Mouse (Mus musculus): Measurements from ENCODE around the gene Gpr142. TPM values are rescaled to one million over a fixed set of nuclear protein-coding genes. Genes with fewer than 3 reads are reported as not detected.

The Gpr142 gene
- polyA plus RNA-seq, 1 experiment from 2014 or later = 0.12 TPM

DNA sequence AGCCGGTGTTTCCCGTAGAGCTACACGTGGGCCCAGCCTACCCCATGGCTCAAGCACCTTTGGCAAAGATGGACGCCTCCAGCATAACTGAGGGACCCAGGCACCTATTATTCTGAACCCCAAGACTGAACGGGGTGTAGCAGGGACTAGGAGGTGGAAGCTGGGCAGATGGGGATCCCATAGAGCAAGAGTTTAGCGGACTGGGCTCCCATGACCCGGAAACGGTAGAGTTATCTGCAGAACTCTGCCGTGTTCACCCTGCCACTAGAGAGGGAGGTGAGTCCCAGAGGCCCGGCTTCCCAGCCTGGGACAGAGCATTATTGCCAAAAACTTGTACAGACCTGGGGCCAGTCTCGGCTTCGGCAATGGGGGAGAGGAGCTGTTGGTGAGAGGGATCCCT lies 8.6 kb upstream of the Gpr142 start:
- DNase-seq (ENCODE audit: low read depth, low spot score) (no peak), ATAC-seq (no peak)
- in situ Hi-C loops (cut with MboI; ENCODE audit: low pct_unique_long_range_greater_than_20kb) = loop anchor here (25.0 kb wide), 1 partner anchor 272 kb away; the partner anchor contains the start of gene Cd300e
- POLR2A ChIA-PET = no interaction called here
- CTCF ChIA-PET = interaction anchor here (0.9 to 2.0 kb wide), 6 partner anchors 13 to 56 kb away, joined by 3 to 10 read pairs (median 4); no protein-coding TSS in a partner anchor
- H3K27me3 ChIP-seq = peaks cover 58% of the 10 kb centered on the region
- no peak for TF ChIP-seq CTCF (IDR thresholded peaks at IDR 0.05)

DNA sequence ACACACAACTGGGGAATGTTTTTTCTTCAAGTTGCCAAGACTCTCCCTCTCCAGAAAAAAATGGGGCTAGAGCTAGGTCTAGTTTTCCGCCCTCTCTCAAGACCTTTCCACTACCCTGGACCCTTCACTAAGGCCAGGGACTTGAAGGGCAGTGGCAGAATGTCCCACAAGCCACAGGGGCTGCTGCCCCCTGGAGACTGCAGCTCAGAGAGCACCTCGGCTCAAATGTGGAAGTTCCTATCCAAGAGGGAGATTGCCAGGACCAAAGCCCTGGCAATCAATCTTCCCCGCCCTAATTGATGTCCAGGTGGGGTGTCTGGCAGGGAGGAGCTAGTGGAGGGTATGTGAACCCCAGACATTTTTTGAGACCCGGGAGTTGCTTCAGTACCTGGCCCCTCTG lies 7.9 kb upstream of the Gpr142 start:
- in situ Hi-C loops (cut with MboI; ENCODE audit: low pct_unique_long_range_greater_than_20kb) = loop anchor here (25.0 kb wide), 1 partner anchor 271 kb away; the partner anchor contains the start of gene Cd300e
- POLR2A ChIA-PET = no interaction called here

DNA sequence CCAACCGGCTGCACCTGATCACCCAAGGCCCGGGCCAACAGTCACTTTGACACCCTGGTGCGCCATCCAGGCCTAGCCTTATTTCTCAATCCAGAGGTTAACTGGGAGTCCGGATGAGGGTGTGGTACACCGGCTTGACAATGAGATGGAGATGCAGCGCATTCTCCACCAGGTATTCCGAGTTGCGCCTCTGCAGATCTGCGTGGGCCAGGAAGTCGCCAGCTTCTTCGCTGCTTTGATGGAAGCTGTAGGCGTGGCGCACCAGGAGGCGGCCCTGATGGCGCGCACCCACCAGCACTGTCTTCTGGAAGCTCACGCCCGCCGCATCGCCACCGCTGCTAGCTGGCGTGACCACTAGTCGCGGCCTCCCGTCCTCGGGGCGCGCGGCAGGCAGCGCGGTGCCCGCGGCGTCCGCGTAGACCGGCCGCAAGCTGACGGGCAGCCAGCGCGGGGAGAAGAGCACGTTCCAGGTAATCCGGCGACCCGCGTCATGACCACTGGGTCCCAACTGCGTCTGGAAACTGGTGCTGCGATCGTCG lies 7.3 kb upstream of the Gpr142 start:
- peaks cover 49% of the 10 kb centered on the region for H3K27me3 ChIP-seq

More for the DNA sequence above, 7.9 kb upstream of the Gpr142 start:
- no peak for TF ChIP-seq CTCF (IDR thresholded peaks at IDR 0.05)
- ATAC-seq (no peak), DNase-seq (ENCODE audit: low read depth, low spot score) (no peak)
- H3K27me3 ChIP-seq = peaks cover 51% of the 10 kb centered on the region
- CTCF ChIA-PET = interaction anchor here (0.9 to 2.0 kb wide), 5 partner anchors 12 to 57 kb away, joined by 3 to 10 read pairs (median 4); no protein-coding TSS in a partner anchor

DNA sequence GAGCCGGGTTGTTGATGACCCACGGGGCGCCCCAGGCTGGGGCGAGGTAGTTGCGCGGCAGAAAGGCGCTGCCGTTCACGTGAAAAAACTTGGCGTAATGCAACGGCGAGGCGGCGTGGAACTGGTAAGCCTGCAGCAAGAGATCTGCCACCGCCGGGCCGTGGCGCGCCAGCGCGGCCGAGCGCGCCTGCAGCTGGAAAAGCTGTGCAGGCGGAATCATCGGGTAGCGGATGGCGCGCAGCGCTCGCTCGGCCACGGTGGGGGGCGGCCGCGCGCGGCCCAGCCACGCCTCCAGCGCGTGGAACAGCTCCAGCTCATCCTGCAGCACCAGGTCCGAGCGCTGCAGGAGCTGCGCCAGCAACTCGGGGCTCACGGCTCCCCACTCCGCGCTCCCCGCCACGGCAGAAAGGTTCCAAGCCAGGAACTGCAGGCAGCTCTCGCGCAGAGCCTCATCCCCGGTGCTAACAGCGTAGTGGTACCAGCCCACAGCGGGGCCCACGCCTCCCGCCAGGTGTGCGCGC lies 6.8 kb upstream of the Gpr142 start:
- POLR2A ChIA-PET = no interaction called here
- in situ Hi-C loops (cut with MboI; ENCODE audit: low pct_unique_long_range_greater_than_20kb) = loop anchor here (25.0 kb wide), 1 partner anchor 270 kb away; the partner anchor contains the start of gene Cd300e
- ATAC-seq (no peak), DNase-seq (ENCODE audit: low read depth, low spot score) (no peak)
- no peak for TF ChIP-seq CTCF (IDR thresholded peaks at IDR 0.05)
- H3K27me3 ChIP-seq = peaks cover 46% of the 10 kb centered on the region
- CTCF ChIA-PET = no interaction called here

More for the DNA sequence above, 7.3 kb upstream of the Gpr142 start:
- no peak for TF ChIP-seq CTCF (IDR thresholded peaks at IDR 0.05)
- ChIA-PET CTCF (interaction anchor here (0.9 to 2.0 kb wide), 3 partner anchors 45 to 54 kb away, joined by 4 to 10 read pairs (median 4); no protein-coding TSS in a partner anchor), POLR2A (no interaction called here)
- DNase-seq (ENCODE audit: low read depth, low spot score) (no peak), ATAC-seq (no peak)
- in situ Hi-C loops (cut with MboI; ENCODE audit: low pct_unique_long_range_greater_than_20kb) = loop anchor here (25.0 kb wide), 1 partner anchor 271 kb away; the partner anchor contains the start of gene Cd300e

- DNase-seq (ENCODE audit: low read depth, low spot score) (no peak), ATAC-seq (no peak)
- POLR2A ChIA-PET = no interaction called here
- in situ Hi-C loops (cut with MboI; ENCODE audit: low pct_unique_long_range_greater_than_20kb) = loop anchor here (25.0 kb wide), 1 partner anchor 269 kb away; the partner anchor contains the start of gene Cd300e
- H3K27me3 ChIP-seq = peaks cover 46% of the 10 kb centered on the region
- CTCF ChIA-PET = interaction anchor here (4.4 kb wide), 1 partner anchor 48 kb away, joined by 17 read pairs; no protein-coding TSS in a partner anchor
- no peak for TF ChIP-seq CTCF (IDR thresholded peaks at IDR 0.05)
Observed at GRCm38 (mm10) chr11:114792931-114793494, 5.7 kb upstream of the Gpr142 start.

- ChIA-PET POLR2A (no interaction called here), CTCF (interaction anchor here (1.4 to 4.4 kb wide), 3 partner anchors 13 to 58 kb away, joined by 3 to 17 read pairs (median 5); no protein-coding TSS in a partner anchor)
- ATAC-seq (no peak), DNase-seq (ENCODE audit: low read depth, low spot score) (no peak)
- TF ChIP-seq CTCF (IDR thresholded peaks at IDR 0.05) = no peak
- in situ Hi-C loops (cut with MboI; ENCODE audit: low pct_unique_long_range_greater_than_20kb) = loop anchor here (25.0 kb wide), 1 partner anchor 268 kb away; the partner anchor contains the start of gene Cd300e
- peaks cover 46% of the 10 kb centered on the region for H3K27me3 ChIP-seq
Observed at GRCm38 (mm10) chr11:114793868-114794545, 4.7 kb upstream of the Gpr142 start.

GRCm38 (mm10) chr11:114794691-114795090 lies 4.0 kb upstream of the Gpr142 start:
- no peak for ATAC-seq
- in situ Hi-C loops (cut with MboI; ENCODE audit: low pct_unique_long_range_greater_than_20kb) = loop anchor here (5.0 to 25.0 kb wide), 3 partner anchors 47 to 268 kb away; partner anchors contain the start of gene Cd300e
- DNase-seq (ENCODE audit: low read depth, low spot score) = no peak
- ChIA-PET POLR2A (interaction anchor here (1.1 kb wide), 1 partner anchor 17 kb away, joined by 3 read pairs; no protein-coding TSS in a partner anchor), CTCF (interaction anchor here (1.4 to 4.4 kb wide), 3 partner anchors 12 to 59 kb away, joined by 3 to 17 read pairs (median 5); no protein-coding TSS in a partner anchor)
- no peak for TF ChIP-seq CTCF (IDR thresholded peaks at IDR 0.05)
- peaks cover 40% of the 10 kb centered on the region for H3K27me3 ChIP-seq

DNA sequence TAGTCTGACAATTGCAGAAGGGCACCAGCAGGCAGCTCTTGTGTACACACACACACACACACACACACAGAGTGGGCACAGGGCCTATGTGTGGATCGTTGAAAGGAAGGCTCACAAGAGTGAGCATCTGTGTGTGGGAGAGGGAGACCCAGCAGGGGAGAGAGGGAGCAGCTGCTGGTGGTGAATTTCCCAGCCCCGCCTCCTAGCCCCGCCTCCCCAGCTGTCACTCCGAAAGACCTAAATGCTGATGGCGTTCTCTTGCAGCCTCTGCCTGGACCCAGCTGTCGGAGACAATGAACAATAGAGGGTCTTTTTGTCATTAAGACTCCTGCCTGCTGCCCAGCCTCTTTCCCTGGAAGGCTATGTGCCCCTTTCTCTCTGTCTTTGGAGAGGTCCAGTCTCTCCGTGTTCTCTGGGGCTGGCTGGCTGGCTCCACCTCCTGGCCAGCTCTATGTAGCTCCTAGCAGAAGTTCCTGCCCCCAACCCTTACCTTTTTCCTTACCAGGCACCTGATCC lies 3.4 kb upstream of the Gpr142 start:
- ChIA-PET CTCF (interaction anchor here (1.3 to 4.4 kb wide), 4 partner anchors 12 to 126 kb away, joined by 3 to 17 read pairs (median 4); no protein-coding TSS in a partner anchor), POLR2A (interaction anchor here (1.1 kb wide), 1 partner anchor 16 kb away, joined by 3 read pairs; no protein-coding TSS in a partner anchor)
- ATAC-seq (peak; percentile 31), DNase-seq (ENCODE audit: low read depth, low spot score) (no peak)
- peaks cover 34% of the 10 kb centered on the region for H3K27me3 ChIP-seq
- in situ Hi-C loops (cut with MboI; ENCODE audit: low pct_unique_long_range_greater_than_20kb) = loop anchor here (5.0 to 25.0 kb wide), 3 partner anchors 48 to 267 kb away; partner anchors contain the start of gene Cd300e
- TF ChIP-seq CTCF (IDR thresholded peaks at IDR 0.05) = no peak

GRCm38 (mm10) chr11:114795848-114796322 lies 2.8 kb upstream of the Gpr142 start, which contains the start of gene Btbd17:
Btbd17 (minus strand) TSS chr11:114795945.
- ATAC-seq (peak; percentile 3), DNase-seq (ENCODE audit: low read depth, low spot score) (no peak)
- ChIA-PET POLR2A (interaction anchor here (1.1 kb wide), 1 partner anchor 15 kb away, joined by 3 read pairs; no protein-coding TSS in a partner anchor), CTCF (interaction anchor here (0.8 to 4.4 kb wide), 4 partner anchors 25 to 127 kb away, joined by 3 to 17 read pairs (median 3); no protein-coding TSS in a partner anchor)
- no peak for TF ChIP-seq CTCF (IDR thresholded peaks at IDR 0.05)
- in situ Hi-C loops (cut with MboI; ENCODE audit: low pct_unique_long_range_greater_than_20kb) = loop anchor here (5.0 to 25.0 kb wide), 3 partner anchors 49 to 266 kb away; partner anchors contain the start of gene Cd300e
- H3K27me3 ChIP-seq = peaks cover 30% of the 10 kb centered on the region
